Mouse (Mus musculus) lung, embryonic 16.5 days (tissue): ENCODE results near the gene Cyb5r1. TPM values are rescaled to one million over a fixed set of nuclear protein-coding genes. Genes with fewer than 3 reads are reported as not detected.

ENCODE experiments used
- ATAC-seq: fragments of 200-750 bp; cut with Nextera tagmentation; 2 replicates; pipeline ENCODE4 v1.8.0; 2017; ENCODE audit warnings: low read depth, mild to moderate bottlenecking, moderate library complexity
- H3K27ac ChIP-seq: fragments of 300-500 bp; sonication (generic); 2 replicates; pipeline ENCODE4 v1.5.1; 2014; ENCODE audit warnings: mild to moderate bottlenecking, control low read depth, low read length
- H3K27me3 ChIP-seq: fragments of 300-500 bp; sonication (generic); 2 replicates; pipeline ENCODE4 v1.6.1; 2014; ENCODE audit warnings: low read depth, low read length, mixed read lengths; ENCODE audit not compliant: control insufficient read depth, insufficient read depth
- H3K36me3 ChIP-seq: fragments of 300-500 bp; sonication (generic); 2 replicates; pipeline ENCODE4 v1.6.1; 2014; ENCODE audit warnings: low read length; ENCODE audit not compliant: control insufficient read depth, insufficient read depth
- H3K4me1 ChIP-seq: fragments of 300-500 bp; sonication (generic); replicated peaks from 2 replicates; pipeline ENCODE4 v1.6.1; 2014; ENCODE audit warnings: low read length, mixed read lengths; ENCODE audit not compliant: control insufficient read depth, insufficient read depth
- H3K4me2 ChIP-seq: fragments of 300-500 bp; sonication (generic); 2 replicates; pipeline ENCODE4 v1.6.1; 2014; ENCODE audit warnings: low read depth, low read length, control low read depth
- H3K4me3 ChIP-seq: fragments of 300-500 bp; sonication (generic); 2 replicates; pipeline ENCODE4 v1.5.1; 2014; ENCODE audit warnings: mild to moderate bottlenecking, low read length, control low read depth
- H3K9ac ChIP-seq: fragments of 300-500 bp; sonication (generic); 2 replicates; pipeline ENCODE4 v1.6.1; 2014; ENCODE audit warnings: low read length, control low read depth
- H3K9me3 ChIP-seq: fragments of 300-500 bp; sonication (generic); 2 replicates; pipeline ENCODE4 v1.6.1; 2016; ENCODE audit warnings: low read length; ENCODE audit not compliant: control insufficient read depth
- WGBS: fragments of 180-500 bp; shearing (Covaris S2); extraction: QIAGEN DNeasy Blood & Tissue Kit; methylation state at CpG from one replicate; pipeline ENCODE4 v1.1.7; 2014; 5-methylcytosine and 5-hydroxymethylcytosine counted together
- polyA plus RNA-seq: library from polyadenylated mRNA; unstranded; fragments of >200 nt; fragmentation: Nextera tagmentation; extraction: Ambion mirVana; gene quantifications from 2 replicates; pipeline ENCODE4 v1.2.1, GENCODE M21; 2015

The Cyb5r1 gene
- polyA plus RNA-seq, 1 experiment from 2014 or later, result 42.5 TPM

- Histone ChIP-seq H3K4me2 (no peak overlapping the region), H3K27ac (no peak overlapping the region), H3K9me3 (peaks cover 3% of the 10 kb centered on the region; the same call in 1 of the 2 replicates), H3K36me3 (no peaks in the 10 kb centered on the region), H3K4me1 (no peaks in the 10 kb centered on the region), H3K27me3 (no peaks in the 10 kb centered on the region), H3K9ac (no peak overlapping the region), H3K4me3 (no peak overlapping the region)
- WGBS, result 56% methylated on average over 2 of the region's 2 CpGs
- ATAC-seq, result no peak
These were observed 31.2 kb upstream of the Cyb5r1 start for GRCm38 (mm10) chr1:134374124-134374523.

- Histone ChIP-seq H3K9ac (0 out of 2 replicates have a peak overlapping the region, but pooled peaks have one; percentile 42), H3K27me3 (no peaks in the 10 kb centered on the region), H3K9me3 (no peaks in the 10 kb centered on the region), H3K36me3 (no peaks in the 10 kb centered on the region), H3K4me1 (peaks cover 10% of the 10 kb centered on the region), H3K27ac (no peak overlapping the region), H3K4me2 (no peak overlapping the region), H3K4me3 (no peak overlapping the region)
- 57% methylated on average over 2 of the region's 2 CpGs for WGBS
- ATAC-seq, result no peak
These were observed 24.3 kb upstream of the Cyb5r1 start for GRCm38 (mm10) chr1:134381051-134381450.

DNA sequence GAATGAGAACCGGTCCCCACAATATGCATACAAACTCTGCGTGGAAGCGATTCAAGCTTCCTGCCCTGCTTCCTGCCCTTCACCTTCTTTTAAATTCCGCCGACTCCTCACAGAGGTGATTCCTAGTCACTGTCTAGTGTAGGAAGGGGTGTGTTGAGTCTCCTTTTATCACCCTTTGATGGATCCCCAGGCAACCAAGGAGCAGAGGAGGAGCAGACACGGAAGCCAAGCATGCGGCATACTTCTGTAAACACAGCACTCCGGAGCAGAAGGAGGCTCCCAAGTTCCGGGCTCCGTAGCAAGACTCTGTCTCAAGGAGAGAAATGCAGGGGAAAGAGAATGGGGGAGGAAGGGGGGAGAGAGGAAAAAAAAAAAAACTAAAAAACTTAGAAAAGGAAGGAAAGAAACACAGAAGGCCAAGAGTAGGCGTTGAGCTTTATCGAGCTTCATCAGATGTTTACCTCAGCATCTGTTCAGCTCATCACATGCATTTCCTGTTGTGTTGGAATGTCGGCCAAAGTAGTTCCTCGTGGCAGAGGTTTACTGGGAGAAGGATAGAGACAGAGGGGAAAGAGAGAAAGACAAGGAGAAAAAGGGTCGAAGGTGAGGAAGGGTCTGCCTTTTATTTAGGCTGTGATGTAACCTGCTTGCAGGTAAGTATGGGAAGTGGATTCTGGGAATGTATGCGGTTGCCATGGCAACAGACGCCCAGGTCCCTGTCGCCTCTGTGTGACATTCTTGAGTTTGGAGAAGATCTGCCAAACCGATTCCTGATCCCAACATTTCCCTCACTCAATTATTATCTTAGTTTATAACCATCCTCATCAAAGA is 23.3 kb upstream of the Cyb5r1 start:
- Histone ChIP-seq H3K27ac (no peak overlapping the region), H3K4me3 (peak overlapping the region; percentile 40), H3K4me2 (peak overlapping the region; percentile 60), H3K4me1 (peaks cover 10% of the 10 kb centered on the region), H3K36me3 (no peaks in the 10 kb centered on the region), H3K9me3 (no peaks in the 10 kb centered on the region), H3K27me3 (no peaks in the 10 kb centered on the region), H3K9ac (peak overlapping the region; percentile 42)
- 3% methylated on average over 19 of the region's 19 CpGs for WGBS
- no peak; the same call in 1 of the 2 replicates for ATAC-seq

DNA sequence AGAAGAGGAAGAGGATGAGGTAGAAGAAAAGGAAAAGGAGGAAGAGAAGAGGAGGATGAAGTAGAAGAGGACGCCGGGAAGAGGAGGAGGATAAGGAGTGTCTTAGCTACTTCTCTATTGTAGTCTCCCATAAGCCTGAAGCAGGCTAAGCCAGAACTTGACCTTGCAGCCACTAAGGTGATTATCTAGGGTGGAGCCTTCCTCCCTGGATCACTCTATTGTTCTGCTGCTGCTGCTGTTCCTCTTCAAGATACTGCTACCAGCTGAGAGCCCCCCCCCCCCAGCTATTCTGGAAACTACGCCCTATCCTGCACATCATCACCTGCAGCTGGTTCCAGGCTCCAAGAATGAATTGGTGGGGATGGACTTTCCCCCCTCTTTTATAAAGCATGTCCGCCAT is 20.8 kb upstream of the Cyb5r1 start:
- 78% methylated on average over 4 of the region's 4 CpGs for WGBS
- Histone ChIP-seq H3K4me1 (peaks cover 10% of the 10 kb centered on the region), H3K36me3 (no peaks in the 10 kb centered on the region), H3K27me3 (no peaks in the 10 kb centered on the region), H3K9me3 (no peaks in the 10 kb centered on the region), H3K9ac (no peak overlapping the region), H3K27ac (no peak overlapping the region), H3K4me2 (no peak overlapping the region), H3K4me3 (no peak overlapping the region)
- ATAC-seq, result no peak

GRCm38 (mm10) chr1:134385176-134385575 is 20.2 kb upstream of the Cyb5r1 start:
- ATAC-seq, result no peak
- no peak overlapping the region for H3K4me3 ChIP-seq
- H3K27ac ChIP-seq, result no peak overlapping the region
- H3K9me3 ChIP-seq, result no peaks in the 10 kb centered on the region
- H3K27me3 ChIP-seq, result no peaks in the 10 kb centered on the region
- H3K36me3 ChIP-seq, result no peaks in the 10 kb centered on the region
- peaks cover 10% of the 10 kb centered on the region for H3K4me1 ChIP-seq
- H3K4me2 ChIP-seq, result no peak overlapping the region
- H3K9ac ChIP-seq, result no peak overlapping the region

DNA sequence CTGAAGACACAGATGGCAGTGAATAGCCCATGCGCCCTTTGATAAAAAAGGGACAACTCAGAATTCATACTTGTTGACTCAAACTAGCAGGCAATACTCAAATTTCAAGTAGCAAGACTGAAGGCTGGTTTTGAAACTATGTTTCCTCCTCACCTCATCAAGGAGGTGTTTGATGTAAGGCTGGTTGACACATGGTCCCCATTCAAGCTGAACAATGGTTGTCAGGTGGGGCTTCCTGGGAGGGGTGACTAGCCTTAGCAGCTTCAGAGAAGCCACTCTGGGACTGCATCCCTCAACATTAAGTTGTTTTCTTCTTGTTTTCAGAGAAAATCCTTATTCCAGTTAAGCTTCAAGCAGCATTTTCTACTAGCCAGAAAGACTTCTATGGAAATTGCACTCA is 19.7 kb upstream of the Cyb5r1 start, which contains the start of gene 4933406M09Rik:
TSS of gene 4933406M09Rik (plus strand) at position 275 of the 400 bp plus-strand sequence.
- ATAC-seq, result no peak
- no peak within 1 kb of the TSS for H3K4me3 ChIP-seq
- WGBS, result 88% methylated on average over 1 of the region's 1 CpGs
- no peaks in the 10 kb centered on the region for H3K9me3 ChIP-seq
- peaks cover 10% of the 10 kb centered on the region for H3K4me1 ChIP-seq
- H3K36me3 ChIP-seq, result no peaks in the 10 kb centered on the region
- no peaks in the 10 kb centered on the region for H3K27me3 ChIP-seq
- H3K27ac ChIP-seq, result no peak within 1 kb of the TSS
- no peak within 1 kb of the TSS for H3K4me2 ChIP-seq
- H3K9ac ChIP-seq, result no peak within 1 kb of the TSS

- H3K27me3 ChIP-seq, result no peaks in the 10 kb centered on the region
- H3K4me2 ChIP-seq, result no peak overlapping the region
These were observed 11.5 kb upstream of the Cyb5r1 start for GRCm38 (mm10) chr1:134393827-134394226.

GRCm38 (mm10) chr1:134398210-134398609 is 7.1 kb upstream of the Cyb5r1 start:
- Histone ChIP-seq H3K27ac (no peak overlapping the region), H3K36me3 (no peaks in the 10 kb centered on the region), H3K4me2 (no peak overlapping the region), H3K9me3 (0 out of 2 replicates have a peak, but pooled peaks cover 3% of the 10 kb centered on the region), H3K4me3 (no peak overlapping the region), H3K9ac (no peak overlapping the region), H3K27me3 (no peaks in the 10 kb centered on the region), H3K4me1 (no peaks in the 10 kb centered on the region)
- no peak for ATAC-seq
- WGBS, result 86% methylated on average over 12 of the region's 12 CpGs

More at GRCm38 (mm10) chr1:134393827-134394226, 11.5 kb upstream of the Cyb5r1 start:
- H3K9ac ChIP-seq, result no peak overlapping the region
- H3K27ac ChIP-seq, result no peak overlapping the region
- H3K36me3 ChIP-seq, result no peaks in the 10 kb centered on the region
- WGBS, result 37% methylated on average over 5 of the region's 5 CpGs
- H3K9me3 ChIP-seq, result no peaks in the 10 kb centered on the region
- H3K4me3 ChIP-seq, result no peak overlapping the region
- H3K4me1 ChIP-seq, result no peaks in the 10 kb centered on the region
- ATAC-seq, result no peak

- Histone ChIP-seq H3K4me3 (no peak overlapping the region), H3K9ac (no peak overlapping the region), H3K36me3 (no peaks in the 10 kb centered on the region), H3K9me3 (0 out of 2 replicates have a peak, but pooled peaks cover 3% of the 10 kb centered on the region), H3K4me2 (no peak overlapping the region), H3K27ac (no peak overlapping the region), H3K27me3 (no peaks in the 10 kb centered on the region), H3K4me1 (no peaks in the 10 kb centered on the region)
- 60% methylated on average over 5 of the region's 5 CpGs for WGBS
- ATAC-seq, result no peak
These were observed 5.6 kb upstream of the Cyb5r1 start for GRCm38 (mm10) chr1:134399735-134400134.
